Mouse (Mus musculus) MEL (cell line): ENCODE data around the gene Yjefn3. TPM values are rescaled to one million over a fixed set of nuclear protein-coding genes. Genes with fewer than 3 reads are reported as not detected.
A peak's percentile ranks its signal among the peaks of the same experiment; 100 is the strongest.
"Not testable (repeated sequence)": the region's sequence is repeated elsewhere in the genome, so short reads cannot be mapped to it uniquely, and the experiment has no call there.

Experiments used
- DNase-seq: peaks from one replicate; pipeline ENCODE4 v3.0.0; 2011; ENCODE audit warnings: low read depth, low spot score
- H3K27ac ChIP-seq: 2 replicates; pipeline ENCODE4 v1.5.1; 2012; ENCODE audit warnings: low read depth, mild to moderate bottlenecking, control low read depth, low read length, moderate library complexity; ENCODE audit not compliant: control insufficient read depth
- H3K27me3 ChIP-seq, 2 experiments: fragments of 150-350 bp in 1 of 2; sonication (generic) in 1 of 2; 2 replicates each; pipeline ENCODE4 v1.6.1; 2012; ENCODE audit warnings: low read length in 2 of 2, mild to moderate bottlenecking in 2 of 2, improper control_type of control experiment in 1 of 2, moderate library complexity in 1 of 2; ENCODE audit not compliant: insufficient read depth in 2 of 2, control insufficient read depth in 1 of 2
- H3K36me3 ChIP-seq, 2 experiments: 2 replicates each; pipeline ENCODE4 v1.6.1; 2012 to 2014; ENCODE audit warnings: low read length in 2 of 2, improper control_type of control experiment in 1 of 2, inconsistent platforms in 1 of 2, mild to moderate bottlenecking in 1 of 2; ENCODE audit not compliant: insufficient read depth in 2 of 2, control insufficient read depth in 1 of 2
- H3K4me1 ChIP-seq, 2 experiments: fragments of 150-350 bp in 1 of 2; sonication (generic) in 1 of 2; 2 replicates each; pipeline ENCODE4 v1.6.1; 2012; ENCODE audit warnings: low read length in 2 of 2, improper control_type of control experiment in 1 of 2, mild to moderate bottlenecking in 1 of 2; ENCODE audit not compliant: insufficient read depth in 2 of 2, control insufficient read depth in 1 of 2
- H3K4me3 ChIP-seq, 2 experiments: fragments of 150-350 bp in 1 of 2; sonication (generic) in 1 of 2; 2 replicates each; pipeline ENCODE4 v1.5.1; 2012; ENCODE audit warnings: low read depth in 2 of 2, low read length in 2 of 2, mild to moderate bottlenecking in 2 of 2, moderate library complexity in 2 of 2, control low read depth in 1 of 2, improper control_type of control experiment in 1 of 2; ENCODE audit not compliant: control insufficient read depth in 1 of 2, insufficient read depth in 1 of 2
- H3K79me2 ChIP-seq: 2 replicates; pipeline ENCODE4 v1.6.1; 2012; ENCODE audit warnings: mild to moderate bottlenecking, low read length, moderate library complexity; ENCODE audit not compliant: control insufficient read depth, poor library complexity, insufficient read depth
- H3K9ac ChIP-seq: 2 replicates; pipeline ENCODE4 v1.6.1; 2012; ENCODE audit warnings: low read depth, mild to moderate bottlenecking, control low read depth, low read length, moderate library complexity; ENCODE audit not compliant: control insufficient read depth, poor library complexity, severe bottlenecking
- H3K9me3 ChIP-seq: fragments of 150-350 bp; sonication (generic); replicated peaks from 2 replicates; pipeline ENCODE4 v1.6.1; 2012; ENCODE audit warnings: mild to moderate bottlenecking, low read length, improper control_type of control experiment, moderate library complexity; ENCODE audit not compliant: insufficient read depth
- BHLHE40 ChIP-seq: IDR thresholded peaks from 2 replicates; pipeline ENCODE4 v1.6.1; 2012; ENCODE audit warnings: low read depth, mild to moderate bottlenecking, inconsistent platforms, low read length, improper control_type of control experiment, borderline replicate concordance
- CHD2 ChIP-seq: IDR thresholded peaks from 2 replicates; pipeline ENCODE4 v1.6.1; 2011; ENCODE audit warnings: low read length, improper control_type of control experiment
- ELF1 ChIP-seq: IDR thresholded peaks from 2 replicates; pipeline ENCODE4 v1.6.1; 2014; ENCODE audit warnings: low read depth, mild to moderate bottlenecking, inconsistent platforms, low read length, improper control_type of control experiment, moderate library complexity
- EP300 ChIP-seq, 2 experiments: IDR thresholded peaks; 2 replicates each; pipeline ENCODE4 v1.6.1; 2011; ENCODE audit warnings: improper control_type of control experiment in 2 of 2, low read length in 2 of 2, low read depth in 1 of 2, mild to moderate bottlenecking in 1 of 2
- KAT2A ChIP-seq: conservative IDR thresholded peaks from 2 replicates; pipeline ENCODE4 v1.6.1; 2012; ENCODE audit warnings: low read depth, low read length, improper control_type of control experiment, inconsistent platforms
- MAX ChIP-seq: IDR thresholded peaks from 2 replicates; pipeline ENCODE4 v1.6.1; 2011; ENCODE audit warnings: low read length, improper control_type of control experiment
- MAZ ChIP-seq: IDR thresholded peaks from 2 replicates; pipeline ENCODE4 v1.6.1; 2012; ENCODE audit warnings: low read depth, mild to moderate bottlenecking, inconsistent platforms, low read length, improper control_type of control experiment
- MEF2A ChIP-seq: IDR thresholded peaks from 2 replicates; pipeline ENCODE4 v1.6.1; 2014; ENCODE audit warnings: low read depth, mild to moderate bottlenecking, inconsistent platforms, low read length, improper control_type of control experiment; ENCODE audit not compliant: poor library complexity, insufficient replicate concordance, severe bottlenecking; ENCODE audit errors: extremely low read depth
- MYC ChIP-seq: IDR thresholded peaks from 2 replicates; pipeline ENCODE4 v1.6.1; 2011; ENCODE audit warnings: low read depth, mild to moderate bottlenecking, low read length, improper control_type of control experiment, moderate library complexity
- NELFE ChIP-seq: IDR thresholded peaks from 2 replicates; pipeline ENCODE4 v1.6.1; 2011; ENCODE audit warnings: low read depth, low read length, improper control_type of control experiment
- POLR2A ChIP-seq, 2 experiments: IDR thresholded peaks; 2 replicates each; pipeline ENCODE4 v1.6.1; 2011 to 2012; ENCODE audit warnings: low read length in 2 of 2, mild to moderate bottlenecking in 2 of 2, control low read depth in 1 of 2, improper control_type of control experiment in 1 of 2, low read depth in 1 of 2, moderate library complexity in 1 of 2; ENCODE audit not compliant: control insufficient read depth in 1 of 2, insufficient read depth in 1 of 2, poor library complexity in 1 of 2
- POLR2AphosphoS5 ChIP-seq: IDR thresholded peaks from 2 replicates; pipeline ENCODE4 v1.6.1; 2012; ENCODE audit warnings: low read depth, borderline replicate concordance, mild to moderate bottlenecking, inconsistent platforms, low read length, moderate library complexity, mixed read lengths
- RAD21 ChIP-seq: IDR thresholded peaks from 2 replicates; pipeline ENCODE4 v1.6.1; 2011; ENCODE audit warnings: mild to moderate bottlenecking, low read depth, low read length, improper control_type of control experiment
- UBTF ChIP-seq: IDR thresholded peaks from 2 replicates; pipeline ENCODE4 v1.6.1; 2012; ENCODE audit warnings: low read depth, mild to moderate bottlenecking, inconsistent platforms, low read length, improper control_type of control experiment, moderate library complexity, borderline replicate concordance; ENCODE audit not compliant: insufficient read depth
- USF2 ChIP-seq, 2 experiments: IDR thresholded peaks; 2 replicates each; pipeline ENCODE4 v1.6.1; 2011 to 2012; ENCODE audit warnings: improper control_type of control experiment in 2 of 2, low read length in 2 of 2, borderline replicate concordance in 1 of 2, inconsistent platforms in 1 of 2, low read depth in 1 of 2, mild to moderate bottlenecking in 1 of 2; ENCODE audit not compliant: insufficient read depth in 1 of 2
- ZKSCAN1 ChIP-seq: IDR thresholded peaks from 2 replicates; pipeline ENCODE4 v1.6.1; 2012; ENCODE audit warnings: low read depth, mild to moderate bottlenecking, inconsistent platforms, low read length, improper control_type of control experiment, moderate library complexity
- ZNF384 ChIP-seq: IDR thresholded peaks from 2 replicates; pipeline ENCODE4 v1.6.1; 2012; ENCODE audit warnings: low read depth, mild to moderate bottlenecking, inconsistent platforms, low read length, improper control_type of control experiment
- polyA plus RNA-seq, 2 experiments: library from polyadenylated mRNA; stranded (reverse) in 1 of 2; unstranded in 1 of 2; fragments of >175 nt in 1 of 2; fragments of >200 nt in 1 of 2; gene quantifications; 2 replicates each; pipeline versions ENCODE4 v1.2.1 to v1.2.4; 2012; ENCODE audit warnings: low replicate concordance in 2 of 2, low read depth in 1 of 2; ENCODE audit not compliant: insufficient read length in 2 of 2, insufficient read depth in 1 of 2, missing spikeins in 1 of 2
- total RNA-seq: library from RNA; depleted of rRNA; stranded (reverse); fragments of 300-350 nt; gene quantifications from 2 replicates; pipeline ENCODE4 v1.2.3, GENCODE M21; 2012

The Yjefn3 gene
- total and polyA plus RNA-seq, 3 experiments: 5.3 to 8.2 TPM; not detected in 1

- H3K27me3 ChIP-seq, DNase-seq, H3K27ac ChIP-seq, H3K9ac ChIP-seq, H3K4me3 ChIP-seq, H3K9me3 ChIP-seq, H3K4me1 ChIP-seq: not testable (repeated sequence)
- peak; percentile 52; the same call in 1 of the 2 replicates for TF ChIP-seq ZNF384
- Histone ChIP-seq H3K36me3 (peaks cover 13 to 19% of the 10 kb centered on the region in 2 experiments), H3K79me2 (peaks cover 42% of the 10 kb centered on the region)
These were observed 40.0 kb upstream of the Yjefn3 start for GRCm38 (mm10) chr8:69942495-69942894.

DNA sequence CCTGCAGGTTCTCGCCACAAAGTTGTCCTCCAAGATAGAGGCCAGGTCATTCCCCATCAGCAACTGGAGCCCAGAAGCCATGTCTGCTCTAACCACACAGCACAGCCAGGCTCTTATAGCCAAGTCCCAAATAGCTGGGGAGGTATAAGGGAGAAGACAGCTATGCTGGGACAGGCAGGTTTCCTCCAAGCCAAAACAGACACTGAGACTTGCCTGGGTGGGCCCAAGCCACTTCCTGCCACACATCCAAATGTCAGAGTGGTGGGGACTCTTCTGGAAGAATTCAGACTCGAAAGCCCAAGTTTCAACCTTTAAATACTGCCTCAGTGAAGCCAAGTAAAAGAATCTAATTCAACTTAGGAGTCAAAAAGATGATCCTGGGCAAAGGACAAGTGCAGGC, 37.9 kb upstream of the Yjefn3 start:
- Histone ChIP-seq H3K27ac (no peak overlapping the region), H3K27me3 (no peaks in the 10 kb centered on the region), H3K9ac (no peak overlapping the region), H3K4me3 (no peak overlapping the region), H3K4me1 (peaks cover 0 to 10% of the 10 kb centered on the region in 2 experiments; a peak in 2 of 4 replicates), H3K36me3 (peaks cover 12 to 13% of the 10 kb centered on the region in 2 experiments), H3K79me2 (peaks cover 40% of the 10 kb centered on the region), H3K9me3 (no peaks in the 10 kb centered on the region)
- TF ChIP-seq MEF2A (no peak), MYC (no peak), EP300 (IDR thresholded peaks at IDR 0.05; ENCODE audit: low read depth in 1 of 2, low read length in 2 of 2) (no peak), BHLHE40 (no peak), USF2 (IDR thresholded peaks at IDR 0.05; ENCODE audit: borderline replicate concordance in 1 of 2, insufficient read depth in 1 of 2, low read depth in 1 of 2, low read length in 2 of 2) (no peak), RAD21 (no peak), MAZ (no peak), ELF1 (no peak), ZKSCAN1 (no peak), KAT2A (no peak), CHD2 (no peak), POLR2A (IDR thresholded peaks at IDR 0.05; ENCODE audit: control insufficient read depth in 1 of 2, insufficient read depth in 1 of 2, low read depth in 1 of 2, low read length in 2 of 2, poor library complexity in 1 of 2) (no peak), POLR2AphosphoS5 (no peak), UBTF (no peak), MAX (no peak), NELFE (no peak)
- no peak for DNase-seq
